Mouse (Mus musculus) MEL (cell line): ENCODE data around the gene Kif5c. TPM values are rescaled to one million over a fixed set of nuclear protein-coding genes. Genes with fewer than 3 reads are reported as not detected.

Experiments used
- DNase-seq: peaks from one replicate; pipeline ENCODE4 v3.0.0; 2011; ENCODE audit warnings: low read depth, low spot score
- H3K27ac ChIP-seq: 2 replicates; pipeline ENCODE4 v1.5.1; 2012; ENCODE audit warnings: low read depth, mild to moderate bottlenecking, control low read depth, low read length, moderate library complexity; ENCODE audit not compliant: control insufficient read depth
- H3K27me3 ChIP-seq, 2 experiments: fragments of 150-350 bp in 1 of 2; sonication (generic) in 1 of 2; 2 replicates each; pipeline ENCODE4 v1.6.1; 2012; ENCODE audit warnings: low read length in 2 of 2, mild to moderate bottlenecking in 2 of 2, improper control_type of control experiment in 1 of 2, moderate library complexity in 1 of 2; ENCODE audit not compliant: insufficient read depth in 2 of 2, control insufficient read depth in 1 of 2
- H3K36me3 ChIP-seq, 2 experiments: 2 replicates each; pipeline ENCODE4 v1.6.1; 2012 to 2014; ENCODE audit warnings: low read length in 2 of 2, improper control_type of control experiment in 1 of 2, inconsistent platforms in 1 of 2, mild to moderate bottlenecking in 1 of 2; ENCODE audit not compliant: insufficient read depth in 2 of 2, control insufficient read depth in 1 of 2
- H3K4me1 ChIP-seq, 2 experiments: fragments of 150-350 bp in 1 of 2; sonication (generic) in 1 of 2; 2 replicates each; pipeline ENCODE4 v1.6.1; 2012; ENCODE audit warnings: low read length in 2 of 2, improper control_type of control experiment in 1 of 2, mild to moderate bottlenecking in 1 of 2; ENCODE audit not compliant: insufficient read depth in 2 of 2, control insufficient read depth in 1 of 2
- H3K4me3 ChIP-seq, 2 experiments: fragments of 150-350 bp in 1 of 2; sonication (generic) in 1 of 2; 2 replicates each; pipeline ENCODE4 v1.5.1; 2012; ENCODE audit warnings: low read depth in 2 of 2, low read length in 2 of 2, mild to moderate bottlenecking in 2 of 2, moderate library complexity in 2 of 2, control low read depth in 1 of 2, improper control_type of control experiment in 1 of 2; ENCODE audit not compliant: control insufficient read depth in 1 of 2, insufficient read depth in 1 of 2
- H3K79me2 ChIP-seq: 2 replicates; pipeline ENCODE4 v1.6.1; 2012; ENCODE audit warnings: mild to moderate bottlenecking, low read length, moderate library complexity; ENCODE audit not compliant: control insufficient read depth, poor library complexity, insufficient read depth
- H3K9ac ChIP-seq: 2 replicates; pipeline ENCODE4 v1.6.1; 2012; ENCODE audit warnings: low read depth, mild to moderate bottlenecking, control low read depth, low read length, moderate library complexity; ENCODE audit not compliant: control insufficient read depth, poor library complexity, severe bottlenecking
- H3K9me3 ChIP-seq: fragments of 150-350 bp; sonication (generic); replicated peaks from 2 replicates; pipeline ENCODE4 v1.6.1; 2012; ENCODE audit warnings: mild to moderate bottlenecking, low read length, improper control_type of control experiment, moderate library complexity; ENCODE audit not compliant: insufficient read depth
- BHLHE40 ChIP-seq: IDR thresholded peaks from 2 replicates; pipeline ENCODE4 v1.6.1; 2012; ENCODE audit warnings: low read depth, mild to moderate bottlenecking, inconsistent platforms, low read length, improper control_type of control experiment, borderline replicate concordance
- CHD1 ChIP-seq: IDR thresholded peaks from 2 replicates; pipeline ENCODE4 v1.6.1; 2012; ENCODE audit warnings: low read depth, mild to moderate bottlenecking, inconsistent platforms, low read length, improper control_type of control experiment
- CHD2 ChIP-seq: IDR thresholded peaks from 2 replicates; pipeline ENCODE4 v1.6.1; 2011; ENCODE audit warnings: low read length, improper control_type of control experiment
- CTCF ChIP-seq, 3 experiments: IDR thresholded peaks in 2 of 3; conservative IDR thresholded peaks in 1 of 3; 2 replicates each; pipeline ENCODE4 v1.5.1; 2011 to 2012; ENCODE audit warnings: low read length in 3 of 3, low read depth in 2 of 3, mild to moderate bottlenecking in 2 of 3, improper control_type of control experiment in 1 of 3, inconsistent platforms in 1 of 3, mixed read lengths in 1 of 3, moderate library complexity in 1 of 3; ENCODE audit not compliant: control insufficient read depth in 1 of 3, insufficient read depth in 1 of 3, poor library complexity in 1 of 3, severe bottlenecking in 1 of 3
- ELF1 ChIP-seq: IDR thresholded peaks from 2 replicates; pipeline ENCODE4 v1.6.1; 2014; ENCODE audit warnings: low read depth, mild to moderate bottlenecking, inconsistent platforms, low read length, improper control_type of control experiment, moderate library complexity
- GABPA ChIP-seq: IDR thresholded peaks from 2 replicates; pipeline ENCODE4 v1.6.1; 2012; ENCODE audit warnings: low read depth, mild to moderate bottlenecking, inconsistent platforms, low read length, improper control_type of control experiment, moderate library complexity
- MAFK ChIP-seq: IDR thresholded peaks from 2 replicates; pipeline ENCODE4 v1.6.1; 2011; ENCODE audit warnings: low read depth, mild to moderate bottlenecking, low read length, improper control_type of control experiment, borderline replicate concordance
- MXI1 ChIP-seq: IDR thresholded peaks from 2 replicates; pipeline ENCODE4 v1.6.1; 2011; ENCODE audit warnings: mild to moderate bottlenecking, low read depth, low read length, improper control_type of control experiment
- MYB ChIP-seq: IDR thresholded peaks from 2 replicates; pipeline ENCODE4 v1.6.1; 2011; ENCODE audit warnings: mild to moderate bottlenecking, low read depth, low read length, improper control_type of control experiment
- MYC ChIP-seq: IDR thresholded peaks from 2 replicates; pipeline ENCODE4 v1.6.1; 2011; ENCODE audit warnings: low read depth, mild to moderate bottlenecking, low read length, improper control_type of control experiment, moderate library complexity
- NELFE ChIP-seq: IDR thresholded peaks from 2 replicates; pipeline ENCODE4 v1.6.1; 2011; ENCODE audit warnings: low read depth, low read length, improper control_type of control experiment
- POLR2A ChIP-seq, 2 experiments: IDR thresholded peaks; 2 replicates each; pipeline ENCODE4 v1.6.1; 2011 to 2012; ENCODE audit warnings: low read length in 2 of 2, mild to moderate bottlenecking in 2 of 2, control low read depth in 1 of 2, improper control_type of control experiment in 1 of 2, low read depth in 1 of 2, moderate library complexity in 1 of 2; ENCODE audit not compliant: control insufficient read depth in 1 of 2, insufficient read depth in 1 of 2, poor library complexity in 1 of 2
- POLR2AphosphoS2 ChIP-seq: IDR thresholded peaks from 2 replicates; pipeline ENCODE4 v1.6.1; 2011; ENCODE audit warnings: low read length, improper control_type of control experiment
- POLR2AphosphoS5 ChIP-seq: IDR thresholded peaks from 2 replicates; pipeline ENCODE4 v1.6.1; 2012; ENCODE audit warnings: low read depth, borderline replicate concordance, mild to moderate bottlenecking, inconsistent platforms, low read length, moderate library complexity, mixed read lengths
- RAD21 ChIP-seq: IDR thresholded peaks from 2 replicates; pipeline ENCODE4 v1.6.1; 2011; ENCODE audit warnings: mild to moderate bottlenecking, low read depth, low read length, improper control_type of control experiment
- RCOR1 ChIP-seq: IDR thresholded peaks from 2 replicates; pipeline ENCODE4 v1.6.1; 2012; ENCODE audit warnings: low read depth, mild to moderate bottlenecking, inconsistent platforms, low read length, improper control_type of control experiment
- SIN3A ChIP-seq: IDR thresholded peaks from 2 replicates; pipeline ENCODE4 v1.6.1; 2012; ENCODE audit warnings: low read length, improper control_type of control experiment, inconsistent platforms
- TBP ChIP-seq: IDR thresholded peaks from 2 replicates; pipeline ENCODE4 v1.8.0; 2011; ENCODE audit warnings: low read depth, low read length, improper control_type of control experiment
- TCF12 ChIP-seq: IDR thresholded peaks from 2 replicates; pipeline ENCODE4 v1.6.1; 2014; ENCODE audit warnings: low read depth, mild to moderate bottlenecking, inconsistent platforms, low read length, improper control_type of control experiment, moderate library complexity
- UBTF ChIP-seq: IDR thresholded peaks from 2 replicates; pipeline ENCODE4 v1.6.1; 2012; ENCODE audit warnings: low read depth, mild to moderate bottlenecking, inconsistent platforms, low read length, improper control_type of control experiment, moderate library complexity, borderline replicate concordance; ENCODE audit not compliant: insufficient read depth
- ZC3H11A ChIP-seq: IDR thresholded peaks from 2 replicates; pipeline ENCODE4 v1.6.1; 2012; ENCODE audit warnings: low read depth, mild to moderate bottlenecking, inconsistent platforms, low read length, improper control_type of control experiment
- ZKSCAN1 ChIP-seq: IDR thresholded peaks from 2 replicates; pipeline ENCODE4 v1.6.1; 2012; ENCODE audit warnings: low read depth, mild to moderate bottlenecking, inconsistent platforms, low read length, improper control_type of control experiment, moderate library complexity
- ZMIZ1 ChIP-seq: IDR thresholded peaks from 2 replicates; pipeline ENCODE4 v1.6.1; 2012; ENCODE audit warnings: low read depth, mild to moderate bottlenecking, inconsistent platforms, low read length, improper control_type of control experiment, moderate library complexity
- polyA plus RNA-seq, 2 experiments: library from polyadenylated mRNA; stranded (reverse) in 1 of 2; unstranded in 1 of 2; fragments of >175 nt in 1 of 2; fragments of >200 nt in 1 of 2; gene quantifications; 2 replicates each; pipeline versions ENCODE4 v1.2.1 to v1.2.4; 2012; ENCODE audit warnings: low replicate concordance in 2 of 2, low read depth in 1 of 2; ENCODE audit not compliant: insufficient read length in 2 of 2, insufficient read depth in 1 of 2, missing spikeins in 1 of 2
- total RNA-seq: library from RNA; depleted of rRNA; stranded (reverse); fragments of 300-350 nt; gene quantifications from 2 replicates; pipeline ENCODE4 v1.2.3, GENCODE M21; 2012

The Kif5c gene
- total and polyA plus RNA-seq, 3 experiments, result 0.26 to 0.39 TPM; not detected in 1

DNA sequence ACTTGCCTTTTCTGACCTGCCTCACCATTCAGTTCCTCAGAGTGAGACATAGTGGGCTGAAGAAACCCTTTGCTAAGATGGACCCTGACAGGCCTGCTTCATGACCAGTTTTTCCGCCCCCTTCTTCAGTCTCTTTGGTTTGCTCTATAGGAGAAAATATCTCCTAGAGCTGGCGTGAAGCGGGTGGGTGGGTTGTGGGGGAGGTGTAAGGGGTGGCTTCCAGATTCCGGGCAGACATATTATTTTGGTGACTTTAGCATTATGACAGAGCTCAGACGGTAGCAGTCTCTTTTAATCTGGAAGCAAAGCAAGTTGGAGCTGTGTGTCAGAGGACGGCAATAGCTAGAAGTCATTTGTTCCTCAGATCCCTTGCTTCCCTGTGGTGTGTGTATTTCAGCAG is 92.6 kb downstream of the Kif5c start:
- peaks cover 0 to 4% of the 10 kb centered on the region in 2 experiments; a peak in 2 of 4 replicates for H3K27me3 ChIP-seq
- H3K79me2 ChIP-seq, result no peaks in the 10 kb centered on the region
- TF ChIP-seq CHD2 (no peak), ELF1 (no peak), UBTF (no peak), POLR2A (IDR thresholded peaks at IDR 0.05; ENCODE audit: control insufficient read depth in 1 of 2, insufficient read depth in 1 of 2, low read depth in 1 of 2, low read length in 2 of 2, poor library complexity in 1 of 2) (no peak), NELFE (no peak), POLR2AphosphoS5 (no peak), MYC (no peak)
- H3K27ac ChIP-seq, result no peak overlapping the region
- no peak overlapping the region for H3K4me3 ChIP-seq
- H3K36me3 ChIP-seq, result no peaks in the 10 kb centered on the region
- H3K9me3 ChIP-seq, result no peaks in the 10 kb centered on the region
- no peak for DNase-seq
- no peaks in the 10 kb centered on the region; a peak in 1 of 4 replicates for H3K4me1 ChIP-seq
- H3K9ac ChIP-seq, result no peak overlapping the region

DNA sequence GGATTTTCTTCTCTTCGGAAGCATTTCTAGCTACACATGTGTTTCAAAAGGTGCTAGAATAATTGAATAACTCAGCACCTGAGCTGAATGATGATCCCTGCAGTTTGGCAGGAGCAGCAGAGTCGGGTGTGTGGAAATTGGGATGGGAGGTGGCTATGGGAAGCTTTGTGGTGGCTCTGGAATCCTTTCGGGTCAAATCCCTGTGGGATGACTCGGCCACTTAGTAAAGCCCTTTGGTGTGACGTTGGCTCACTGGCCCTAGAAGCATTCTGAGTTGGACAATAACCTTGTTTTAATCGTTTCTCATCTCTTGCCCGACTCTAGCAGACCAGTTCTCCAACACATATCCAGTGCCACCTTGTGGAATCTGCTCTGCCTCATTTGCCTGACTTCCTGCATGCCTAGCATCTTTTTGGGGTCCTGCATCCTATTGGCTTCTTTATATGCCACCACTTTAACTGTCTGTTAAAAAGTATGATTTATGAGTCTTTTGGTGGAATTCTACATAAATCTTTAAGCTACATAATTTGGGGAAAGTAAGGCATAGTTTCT is 93.3 kb downstream of the Kif5c start:
- TF ChIP-seq GABPA (no peak), ZKSCAN1 (no peak), NELFE (no peak), MYC (no peak), RAD21 (no peak), RCOR1 (no peak)
- no peaks in the 10 kb centered on the region for H3K36me3 ChIP-seq
- H3K27ac ChIP-seq, result no peak overlapping the region

DNA sequence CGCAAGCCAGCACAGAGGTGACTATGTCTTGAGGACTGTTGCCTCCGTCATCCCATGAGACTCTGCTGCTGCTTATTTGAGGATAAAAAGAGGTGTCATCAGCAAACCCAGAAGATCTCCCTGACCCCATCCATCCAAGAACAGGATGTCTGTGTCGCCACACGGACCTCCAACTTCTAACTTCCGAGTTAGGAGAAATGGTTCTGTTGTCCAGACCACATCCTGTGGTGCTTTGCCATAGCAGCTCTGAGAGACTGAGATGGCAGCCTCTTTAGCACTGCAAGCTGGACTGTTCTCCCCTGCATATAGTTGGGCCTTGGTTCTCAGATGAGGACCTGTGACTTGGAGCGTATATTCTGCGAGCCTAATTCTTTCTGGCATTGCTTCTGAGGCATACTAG is 97.4 kb downstream of the Kif5c start:
- no peak for TF ChIP-seq SIN3A
- no peak for TF ChIP-seq MYB
- TF ChIP-seq CHD2, result no peak
- no peak for TF ChIP-seq GABPA
- no peak for TF ChIP-seq ZKSCAN1
- no peak for TF ChIP-seq BHLHE40
- TF ChIP-seq ELF1, result no peak
- no peak for TF ChIP-seq RCOR1
- no peak for TF ChIP-seq POLR2AphosphoS2
- no peak for TF ChIP-seq MXI1
- no peak for TF ChIP-seq ZC3H11A
- no peak for TF ChIP-seq ZMIZ1
- TF ChIP-seq MAFK, result no peak
- no peak for TF ChIP-seq TBP
- TF ChIP-seq TCF12, result no peak
- no peak for TF ChIP-seq CHD1
- TF ChIP-seq POLR2AphosphoS5, result no peak
- TF ChIP-seq CTCF (IDR thresholded peaks at IDR 0.05 in 2 of 3, conservative IDR thresholded peaks at IDR 0.05 in 1 of 3; ENCODE audit: control insufficient read depth in 1 of 3, insufficient read depth in 1 of 3, low read depth in 2 of 3, low read length in 3 of 3, poor library complexity in 1 of 3, severe bottlenecking in 1 of 3), result no peak
- Histone ChIP-seq H3K4me1 (no peaks in the 10 kb centered on the region; a peak in 1 of 4 replicates), H3K4me3 (no peak overlapping the region), H3K9ac (no peak overlapping the region), H3K27me3 (peaks cover 0 to 4% of the 10 kb centered on the region in 2 experiments; a peak in 2 of 4 replicates), H3K27ac (no peak overlapping the region), H3K79me2 (no peaks in the 10 kb centered on the region), H3K36me3 (no peaks in the 10 kb centered on the region), H3K9me3 (no peaks in the 10 kb centered on the region)
- DNase-seq, result no peak

More for the DNA sequence above, 93.3 kb downstream of the Kif5c start:
- no peaks in the 10 kb centered on the region for H3K4me1 ChIP-seq
- H3K9me3 ChIP-seq, result no peaks in the 10 kb centered on the region
- peaks cover 0 to 4% of the 10 kb centered on the region in 2 experiments; a peak in 2 of 4 replicates for H3K27me3 ChIP-seq
- DNase-seq, result no peak
- H3K79me2 ChIP-seq, result no peaks in the 10 kb centered on the region
- H3K4me3 ChIP-seq, result no peak overlapping the region
- H3K9ac ChIP-seq, result no peak overlapping the region
